Mouse (Mus musculus) erythroblast, embryonic 14.5 days (primary cell): ENCODE measurements at regions not wholly inside any gene's neighbourhood (a gene's known extent, or its start where the extent isn't known, plus 50 kb on each side); places are given as distances from the start of the nearest gene placed in this dataset.

Experiments used
- GATA1 ChIP-seq: IDR thresholded peaks from 2 replicates; pipeline ENCODE4 v1.6.1; 2012; ENCODE audit warnings: low read length, inconsistent platforms, mixed read lengths
- TAL1 ChIP-seq: IDR thresholded peaks from 3 replicates; pipeline ENCODE4 v1.6.1; 2012; ENCODE audit warnings: low read length, inconsistent platforms, mixed read lengths

GRCm38 (mm10) chr2:39399523-39399922 is 173.3 kb upstream of the Ppp6c start:
- no peak for TF ChIP-seq GATA1
- no peak for TF ChIP-seq TAL1
